Mouse (Mus musculus) C2C12 (cell line): Measurements from ENCODE around the gene Aldob. TPM values are rescaled to one million over a fixed set of nuclear protein-coding genes. Genes with fewer than 3 reads are reported as not detected.
"Not testable (repeated sequence)": the region's sequence is repeated elsewhere in the genome, so short reads cannot be mapped to it uniquely, and the experiment has no call there.

ENCODE experiments used
- H3K27me3 ChIP-seq: one replicate; pipeline ENCODE4 v1.6.1; 2011; ENCODE audit not compliant: control insufficient read depth, insufficient read depth, insufficient read length
- H3K36me3 ChIP-seq: one replicate; pipeline ENCODE4 v1.6.1; 2011; ENCODE audit not compliant: control insufficient read depth, insufficient read depth
- H3K4me3 ChIP-seq: one replicate; pipeline ENCODE4 v1.5.1; 2011; ENCODE audit warnings: mild to moderate bottlenecking, control low read depth; ENCODE audit not compliant: poor library complexity, insufficient read depth, severe bottlenecking
- H3K79me2 ChIP-seq: one replicate; pipeline ENCODE4 v1.6.1; 2011; ENCODE audit not compliant: control insufficient read depth, insufficient read depth
- H3K79me3 ChIP-seq: one replicate; pipeline ENCODE4 v1.6.1; 2011; ENCODE audit warnings: low read depth, control low read depth
- H3ac ChIP-seq: one replicate; pipeline ENCODE3; 2011; ENCODE audit warnings: low read depth; ENCODE audit not compliant: control insufficient read depth, insufficient read length
- CEBPB ChIP-seq: IDR thresholded peaks from one replicate; pipeline ENCODE4 v1.6.1; 2011; ENCODE audit warnings: low read depth, mild to moderate bottlenecking, control low read depth, moderate library complexity
- CTCF ChIP-seq: IDR thresholded peaks from one replicate; pipeline ENCODE4 v1.5.1; 2011; ENCODE audit not compliant: control insufficient read depth, insufficient read depth, insufficient read length
- FOSL1 ChIP-seq: IDR thresholded peaks from one replicate; pipeline ENCODE4 v1.8.0; 2011; ENCODE audit warnings: mild to moderate bottlenecking, low read length; ENCODE audit not compliant: poor library complexity, insufficient read depth, severe bottlenecking
- MAX ChIP-seq: IDR thresholded peaks from one replicate; pipeline ENCODE4 v1.6.1; 2011; ENCODE audit warnings: mild to moderate bottlenecking, control low read depth
- MYOD1 ChIP-seq: IDR thresholded peaks from one replicate; pipeline ENCODE4 v1.6.1; 2011; ENCODE audit warnings: low read depth; ENCODE audit not compliant: control insufficient read depth, insufficient read length
- MYOG ChIP-seq: IDR thresholded peaks from one replicate; pipeline ENCODE4 v1.6.1; 2011; ENCODE audit not compliant: control insufficient read depth, insufficient read length; ENCODE audit errors: extremely low read depth
- USF1 ChIP-seq: IDR thresholded peaks from one replicate; pipeline ENCODE4 v1.6.1; 2011; ENCODE audit warnings: low read depth, mild to moderate bottlenecking, control low read depth, moderate library complexity
- polyA plus RNA-seq: library from polyadenylated mRNA; unstranded; fragments of >200 nt; fragmentation: generic; extraction: Trizol; gene quantifications from one replicate; pipeline ENCODE4 v1.2.1, GENCODE M21; 2012; ENCODE audit warnings: missing spikeins

Gene Aldob
- polyA plus RNA-seq, 1 experiment, result not detected

DNA sequence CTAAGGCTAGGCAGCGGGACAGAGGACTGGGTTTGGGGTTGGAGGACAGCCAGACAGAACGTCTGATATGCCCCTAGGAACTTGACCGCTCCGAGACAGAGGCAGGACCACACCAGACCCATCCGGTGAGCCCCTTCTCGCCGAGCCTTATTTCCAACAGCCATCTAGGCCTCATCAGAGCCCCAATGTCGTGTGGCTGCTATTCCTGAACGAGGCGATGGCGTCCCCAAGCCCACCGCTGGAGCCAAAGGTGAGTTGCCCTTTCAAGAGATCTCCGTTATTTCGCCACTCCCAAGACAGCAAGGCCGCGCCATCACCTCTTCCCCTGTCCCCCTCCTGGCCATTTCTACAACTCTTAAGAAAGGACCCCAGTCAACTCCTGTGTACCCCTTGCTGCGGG is 28.0 kb downstream of the Aldob start:
- H3K79me3 ChIP-seq, result peaks cover 45% of the 10 kb centered on the region
- no peaks in the 10 kb centered on the region for H3K27me3 ChIP-seq
- H3K4me3 ChIP-seq, result peak overlapping the region; percentile 79
- peaks cover 67% of the 10 kb centered on the region for H3K79me2 ChIP-seq
- H3K36me3 ChIP-seq, result no peaks in the 10 kb centered on the region
- peak overlapping the region; percentile 81 for H3ac ChIP-seq
- TF ChIP-seq MAX, result no peak
- TF ChIP-seq CTCF, result no peak
- TF ChIP-seq CEBPB, result no peak
- no peak for TF ChIP-seq MYOG

DNA sequence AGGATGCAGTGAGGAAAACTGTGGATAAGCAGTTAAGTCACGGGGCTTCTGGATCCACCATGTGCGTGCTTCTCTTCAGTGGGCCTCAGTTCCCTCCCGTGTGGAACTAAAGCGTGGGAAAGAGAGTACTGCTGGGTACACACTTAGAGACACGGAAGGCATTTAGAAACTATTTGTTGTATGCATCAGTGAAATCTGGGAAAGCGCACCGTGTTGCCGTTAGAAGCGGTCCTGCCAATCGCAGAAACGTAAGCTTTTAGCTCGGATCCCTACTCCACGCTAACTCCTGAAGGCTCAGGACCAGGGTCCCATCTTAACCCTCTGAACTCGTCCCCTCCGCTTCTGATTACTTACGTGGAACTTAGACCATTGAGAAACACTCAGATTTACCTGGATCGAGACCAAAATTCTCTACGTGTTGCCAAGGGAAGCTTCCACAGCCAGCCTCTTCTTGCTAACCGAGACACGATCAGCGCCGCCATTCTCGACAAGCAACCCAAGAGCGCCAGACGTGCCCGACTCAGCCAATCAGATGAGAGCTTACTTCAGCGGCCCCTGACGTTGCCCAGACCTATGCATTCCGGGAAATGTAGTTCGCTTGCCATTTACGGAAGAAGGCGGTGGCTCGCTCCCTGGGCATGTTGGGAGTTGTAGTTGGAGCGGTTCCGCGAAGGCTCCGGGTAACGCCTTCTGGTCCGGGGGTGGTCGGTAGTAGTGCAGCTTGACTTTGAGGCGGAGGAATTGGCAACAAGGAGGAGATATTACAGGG is 28.6 kb downstream of the Aldob start, which contains the start of the genes Mrpl50 and Zfp189:
TSS of gene Mrpl50 (minus strand) at position 522 of the 769 bp plus-strand sequence.
TSS of gene Zfp189 (plus strand) at position 605 of the 769 bp plus-strand sequence.
- H3K79me3 ChIP-seq, result peaks cover 51% of the 10 kb centered on the region
- peak within 1 kb of the TSS; percentile 85 for H3ac ChIP-seq
- TF ChIP-seq MYOD1, result no peak
- TF ChIP-seq MAX, result peak; percentile 50
- peaks cover 72% of the 10 kb centered on the region for H3K79me2 ChIP-seq
- H3K36me3 ChIP-seq, result no peaks in the 10 kb centered on the region
- H3K27me3 ChIP-seq, result no peaks in the 10 kb centered on the region
- peak within 1 kb of the TSS; percentile 79 for H3K4me3 ChIP-seq

DNA sequence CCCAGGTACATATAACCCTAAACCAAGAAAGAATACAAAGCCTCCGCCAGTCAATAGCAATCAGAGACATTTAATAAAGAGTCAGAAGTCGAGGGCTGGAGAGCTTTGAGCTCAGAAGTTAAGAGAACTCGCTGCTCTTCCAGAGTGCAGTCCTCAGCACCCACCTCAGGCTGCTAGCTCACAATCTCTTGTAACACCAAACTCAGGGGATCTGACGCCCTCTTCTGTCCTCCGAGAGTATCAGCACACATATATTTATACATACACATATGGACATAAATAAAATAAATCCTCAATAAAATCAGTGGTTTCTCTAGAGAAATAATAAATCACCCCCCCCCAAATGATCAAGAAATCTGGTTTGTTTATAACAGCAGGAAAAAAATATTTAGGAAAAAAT is 29.9 kb downstream of the Aldob start:
- Histone ChIP-seq H3K27me3 (no peaks in the 10 kb centered on the region), H3ac (no peak overlapping the region), H3K79me2 (peaks cover 85% of the 10 kb centered on the region), H3K36me3 (peaks cover 12% of the 10 kb centered on the region), H3K79me3 (peaks cover 61% of the 10 kb centered on the region), H3K4me3 (peak overlapping the region; percentile 79)
- TF ChIP-seq MYOG (no peak), CTCF (no peak), CEBPB (no peak), MYOD1 (no peak), FOSL1 (no peak), MAX (no peak)

- Histone ChIP-seq H3ac (no peak overlapping the region), H3K27me3 (no peaks in the 10 kb centered on the region), H3K79me3 (peaks cover 54% of the 10 kb centered on the region), H3K79me2 (peaks cover 53% of the 10 kb centered on the region), H3K4me3 (no peak overlapping the region), H3K36me3 (peaks cover 44% of the 10 kb centered on the region)
- TF ChIP-seq CTCF (no peak), MAX (no peak), MYOG (no peak), FOSL1 (no peak), USF1 (no peak), MYOD1 (no peak), CEBPB (no peak)
These were observed 34.9 kb downstream of the Aldob start for GRCm38 (mm10) chr4:49514441-49514840.

- Histone ChIP-seq H3K79me2 (peaks cover 35% of the 10 kb centered on the region), H3ac (no peak overlapping the region)
- TF ChIP-seq CEBPB, result no peak
- TF ChIP-seq MAX, result no peak
- TF ChIP-seq MYOD1, result no peak
- no peak for TF ChIP-seq USF1
- no peak for TF ChIP-seq CTCF
- TF ChIP-seq MYOG, result no peak
- TF ChIP-seq FOSL1, result no peak
These were observed 36.7 kb downstream of the Aldob start for GRCm38 (mm10) chr4:49512636-49513035.

GRCm38 (mm10) chr4:49510236-49510835 is 39.0 kb downstream of the Aldob start:
- peaks cover 12% of the 10 kb centered on the region for H3K79me2 ChIP-seq
- H3K27me3 ChIP-seq, H3K4me3 ChIP-seq, H3ac ChIP-seq: not testable (repeated sequence)
- peaks cover 40% of the 10 kb centered on the region for H3K36me3 ChIP-seq
- H3K79me3 ChIP-seq, result peaks cover 13% of the 10 kb centered on the region

More at GRCm38 (mm10) chr4:49512636-49513035, 36.7 kb downstream of the Aldob start:
- Histone ChIP-seq H3K36me3 (peaks cover 44% of the 10 kb centered on the region), H3K4me3 (no peak overlapping the region), H3K27me3 (no peaks in the 10 kb centered on the region), H3K79me3 (peaks cover 36% of the 10 kb centered on the region)
